Mouse (Mus musculus) cerebellum, adult 11-12 months (tissue): ENCODE measurements at regions not wholly inside any gene's neighbourhood (a gene's known extent, or its start where the extent isn't known, plus 50 kb on each side); places are given as distances from the start of the nearest gene placed in this dataset.
"Not testable (repeated sequence)": the region's sequence is repeated elsewhere in the genome, so short reads cannot be mapped to it uniquely, and the experiment has no call there.

ENCODE experiments used
- DNase-seq: peaks from one replicate; pipeline ENCODE4 v3.0.0; 2022

DNA sequence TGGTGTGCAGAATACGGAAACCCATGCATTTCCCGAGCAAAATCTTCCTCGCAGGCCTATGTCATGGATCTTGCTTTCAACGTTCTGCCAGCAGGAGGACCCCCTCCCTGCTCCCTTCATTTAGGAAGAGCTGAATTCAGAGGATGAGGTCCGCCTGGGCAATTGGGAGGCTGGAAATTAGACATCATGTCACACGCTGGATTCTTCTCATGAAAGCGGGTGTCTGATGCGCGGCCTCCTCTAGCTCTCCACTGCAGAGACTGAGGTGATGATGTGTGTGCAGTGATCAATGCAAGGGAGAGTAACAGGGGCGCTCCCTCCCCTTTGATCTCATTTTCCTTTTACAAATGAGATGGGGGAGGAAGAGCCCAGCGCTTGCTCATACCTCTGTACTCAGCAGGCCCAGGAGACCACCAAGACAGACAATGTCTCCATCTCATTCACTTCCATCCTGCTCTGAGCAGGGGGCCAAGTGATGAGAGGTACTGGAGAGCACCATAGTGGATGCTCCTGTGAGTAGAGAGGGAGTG is 230.8 kb upstream of the Pbx1 start:
- DNase-seq: no peak

- DNase-seq: no peak
Observed at GRCm38 (mm10) chr1:168660956-168661355, 228.9 kb upstream of the Pbx1 start.

- DNase-seq: no peak
Observed at GRCm38 (mm10) chr1:168659578-168659977, 227.5 kb upstream of the Pbx1 start.

DNA sequence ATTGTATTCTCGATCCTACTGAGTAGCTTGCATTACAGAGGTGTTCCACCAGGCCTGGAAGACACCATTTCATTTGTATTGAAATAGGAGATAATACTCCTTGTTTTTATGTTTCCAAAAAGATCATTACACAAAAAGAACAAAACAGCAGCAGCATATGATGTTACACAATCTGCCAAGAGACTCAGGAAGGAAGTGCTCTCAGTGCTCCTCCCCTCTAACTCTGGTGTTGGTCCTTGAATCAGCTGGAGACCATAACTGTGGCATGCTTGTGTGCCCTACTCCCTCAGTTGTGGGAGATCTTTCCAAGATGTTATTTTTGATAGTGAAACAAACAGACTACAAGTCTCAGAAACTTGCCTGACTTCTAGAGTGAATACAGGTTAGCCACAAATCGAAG is 200.8 kb upstream of the Pbx1 start:
- no peak for DNase-seq

DNA sequence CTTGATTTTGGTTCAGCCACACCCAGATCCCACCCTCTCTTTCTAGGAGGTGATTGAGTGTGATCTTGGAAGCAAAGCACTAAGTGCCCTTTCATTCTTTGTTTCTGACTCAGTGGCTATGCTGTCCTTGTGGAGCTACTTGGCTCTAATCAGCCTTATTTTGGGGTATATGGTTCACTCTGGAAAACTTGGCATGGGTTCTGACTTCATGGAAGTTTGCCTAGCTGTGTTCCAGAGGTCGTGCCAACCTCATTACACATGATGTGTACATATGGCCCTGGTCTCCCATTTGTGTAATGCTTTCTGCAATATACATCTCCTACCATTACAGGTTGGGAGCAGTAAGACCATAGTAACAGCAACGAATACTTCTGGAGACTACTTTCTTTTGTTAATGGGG is 199.9 kb upstream of the Pbx1 start:
- no peak for DNase-seq

- not testable (repeated sequence) for DNase-seq
Observed at GRCm38 (mm10) chr1:168601967-168602366, 169.9 kb upstream of the Pbx1 start.

DNA sequence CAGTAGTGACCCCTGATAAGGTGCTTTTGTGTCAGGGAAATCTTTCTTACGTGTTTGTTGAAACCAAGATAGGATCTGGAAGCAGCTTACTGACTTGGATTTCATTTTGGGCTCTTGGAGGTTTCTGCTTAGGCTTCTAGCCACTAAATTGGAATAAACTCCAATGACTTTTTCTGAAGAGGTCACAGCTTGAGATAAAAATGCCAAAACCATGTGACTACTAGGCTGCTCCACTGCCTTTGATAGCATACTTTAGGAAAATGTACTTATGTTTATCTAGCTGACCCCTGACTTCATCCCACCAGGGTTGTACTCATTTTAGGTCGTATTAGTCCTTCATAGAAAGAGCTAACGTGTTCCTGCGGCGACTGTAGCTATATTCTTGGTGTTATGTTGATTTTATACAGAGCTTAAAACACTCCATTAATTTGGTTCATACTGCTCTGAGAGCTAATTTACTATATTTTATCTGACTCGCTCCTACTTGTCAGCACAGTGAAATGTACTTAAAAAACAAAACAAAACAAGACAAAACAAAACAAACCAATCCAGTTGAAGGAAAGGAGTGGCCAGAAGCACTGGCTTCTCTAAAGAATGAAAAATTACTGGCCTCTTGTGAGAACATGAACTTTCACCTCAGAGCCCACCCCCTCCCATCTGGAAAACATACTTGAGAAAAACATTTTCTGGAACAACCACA is 168.5 kb upstream of the Pbx1 start:
- DNase-seq: no peak

GRCm38 (mm10) chr1:168598191-168598667 is 166.2 kb upstream of the Pbx1 start:
- DNase-seq: no peak

DNA sequence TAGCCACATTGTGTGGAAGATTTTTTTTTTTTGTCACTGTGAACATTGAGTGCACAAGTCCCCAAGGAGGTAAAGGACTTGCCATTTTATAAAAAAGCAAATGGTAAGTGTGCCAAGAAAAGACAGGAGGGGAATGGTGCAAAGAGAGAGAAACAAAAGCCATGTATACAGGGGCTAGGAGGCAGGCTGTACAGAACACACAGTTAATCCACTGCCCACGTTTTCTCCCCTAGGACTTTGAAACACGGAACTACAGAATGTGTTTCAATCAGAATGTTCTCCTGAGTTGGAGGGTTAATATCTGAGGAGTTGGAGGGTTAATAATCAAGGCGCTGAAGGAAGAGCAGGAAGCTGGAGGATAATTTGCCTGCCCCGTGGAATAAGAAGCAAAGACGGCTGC is 165.4 kb upstream of the Pbx1 start:
- no peak for DNase-seq

- no peak for DNase-seq
Observed at GRCm38 (mm10) chr1:168584137-168584536, 152.1 kb upstream of the Pbx1 start.

GRCm38 (mm10) chr1:168582434-168582833 is 150.4 kb upstream of the Pbx1 start:
- DNase-seq: no peak

GRCm38 (mm10) chr1:168569930-168570515 is 138.0 kb upstream of the Pbx1 start:
- DNase-seq: no peak

- DNase-seq: no peak
Observed at GRCm38 (mm10) chr1:168552394-168552793, 120.3 kb upstream of the Pbx1 start.

DNA sequence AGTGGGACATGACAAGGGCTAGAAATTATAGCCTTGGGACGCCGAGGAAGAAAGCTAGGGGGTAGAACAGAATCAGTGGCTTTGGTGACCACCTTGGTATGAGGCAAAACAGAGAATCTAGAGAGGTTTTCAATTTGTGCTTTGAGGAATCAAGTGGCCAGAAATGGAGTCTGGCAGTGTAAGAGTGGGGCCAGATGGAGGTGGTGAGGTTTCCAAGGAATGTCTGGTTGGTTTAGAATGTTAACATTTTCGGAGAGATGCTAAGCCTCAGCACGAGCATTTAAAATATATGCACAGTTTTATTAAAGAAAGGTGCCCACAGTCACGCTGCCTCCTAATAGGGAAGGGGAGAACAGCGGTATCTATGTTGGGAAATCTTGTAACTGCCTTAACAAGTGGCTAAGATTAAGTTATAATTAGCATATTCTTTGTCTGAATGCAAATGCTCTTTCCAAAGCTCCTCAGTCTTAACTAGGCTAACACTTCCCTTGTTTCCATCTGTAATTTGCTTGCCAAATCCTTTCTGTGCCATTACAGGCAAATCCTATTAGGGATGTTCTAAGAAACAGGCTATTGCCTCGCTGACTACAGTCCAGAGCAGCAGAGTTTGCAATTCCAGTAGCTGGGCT is 117.9 kb upstream of the Pbx1 start:
- DNase-seq: no peak

GRCm38 (mm10) chr1:168546156-168546555 is 114.1 kb upstream of the Pbx1 start:
- DNase-seq: no peak

- DNase-seq: no peak
Observed at GRCm38 (mm10) chr1:168545072-168545780, 113.2 kb upstream of the Pbx1 start.

DNA sequence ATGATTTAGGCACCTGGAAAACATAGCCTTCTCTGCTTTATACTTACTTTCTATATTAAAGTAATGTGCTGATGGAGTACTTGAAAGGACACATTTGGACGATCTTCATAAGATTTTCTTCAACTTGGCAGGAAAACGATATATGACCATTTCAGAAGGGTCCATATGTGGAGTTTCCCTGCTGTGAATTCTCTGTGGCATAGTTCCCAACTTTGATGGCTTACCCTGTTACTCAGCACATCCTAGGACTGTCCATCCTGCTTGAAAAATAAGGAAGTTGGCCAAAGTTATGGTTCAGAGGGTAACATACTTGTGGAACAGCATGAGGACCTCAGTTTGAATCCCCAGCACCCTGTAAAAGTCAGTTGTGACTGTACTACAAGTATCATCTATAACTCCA is 109.2 kb upstream of the Pbx1 start:
- DNase-seq: no peak

- no peak for DNase-seq
Observed at GRCm38 (mm10) chr1:168518087-168518486, 86.0 kb upstream of the Pbx1 start.

GRCm38 (mm10) chr1:168506326-168506725 is 74.3 kb upstream of the Pbx1 start:
- no peak for DNase-seq

- no peak for DNase-seq
Observed at GRCm38 (mm10) chr1:168504773-168505172, 72.7 kb upstream of the Pbx1 start.

DNA sequence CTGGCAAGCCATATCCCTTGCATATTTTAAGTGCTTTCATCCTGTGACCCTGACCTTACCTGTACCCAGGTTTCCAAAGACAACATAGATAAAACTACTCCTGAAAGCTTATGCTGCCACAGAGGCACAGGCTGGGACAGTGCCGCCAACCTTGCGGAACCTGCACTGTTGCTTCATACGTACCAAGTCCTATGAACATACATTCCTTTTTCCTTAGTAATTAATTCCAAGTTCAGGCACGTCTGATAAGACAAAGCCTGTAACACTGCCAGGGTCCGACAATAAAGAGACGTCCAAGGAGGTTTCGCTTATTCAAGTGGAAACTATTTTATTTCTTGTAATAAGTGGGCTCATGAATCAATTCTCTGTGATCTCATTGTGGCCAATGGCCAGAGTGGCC is 70.2 kb upstream of the Pbx1 start:
- no peak for DNase-seq

DNA sequence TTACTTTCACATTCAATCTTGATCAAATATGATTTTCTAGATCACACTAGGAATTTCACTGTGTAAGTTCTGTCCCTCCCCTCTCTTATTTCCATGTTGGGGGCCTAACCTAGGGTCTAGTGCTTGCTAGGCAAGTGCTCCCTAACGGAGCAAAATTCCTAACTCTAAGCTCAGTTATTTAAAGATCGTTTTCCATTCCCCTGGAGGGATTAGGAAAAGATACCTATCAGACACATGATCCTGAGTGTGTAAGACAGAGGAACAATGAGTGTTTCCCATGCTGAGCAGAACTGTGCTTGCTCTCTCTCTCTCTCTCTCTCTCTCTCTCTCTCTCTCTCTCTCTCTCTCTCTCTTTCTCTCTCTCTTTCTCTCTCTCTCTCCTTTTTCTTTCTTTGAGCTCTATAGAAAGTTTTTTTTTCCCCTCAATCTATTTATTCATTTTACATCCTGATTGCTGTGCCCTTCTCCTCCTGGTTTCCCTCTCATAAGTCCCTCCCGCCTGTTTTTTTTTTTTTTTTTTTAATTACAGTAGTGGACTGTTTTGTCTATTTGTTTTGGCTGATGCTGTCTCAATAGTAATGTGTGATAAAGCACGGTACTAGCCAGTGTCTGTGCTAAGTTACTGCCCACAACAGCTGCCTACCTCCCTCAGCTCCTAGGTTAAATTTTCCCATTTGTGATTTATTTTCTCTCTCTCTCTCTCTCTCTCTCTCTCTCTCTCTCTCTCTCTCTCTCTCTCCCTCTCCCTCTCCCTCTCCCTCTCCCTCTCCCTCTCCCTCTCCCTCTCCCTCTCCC is 69.5 kb upstream of the Pbx1 start:
- DNase-seq: no peak

- DNase-seq: no peak
Observed at GRCm38 (mm10) chr1:168497801-168498200, 65.7 kb upstream of the Pbx1 start.
